Mouse (Mus musculus): ENCODE measurements around the gene Lman2. TPM values are rescaled to one million over a fixed set of nuclear protein-coding genes. Genes with fewer than 3 reads are reported as not detected.

Lman2 gene
- polyA plus RNA-seq, 1 experiment from 2014 or later, result 58.8 TPM

DNA sequence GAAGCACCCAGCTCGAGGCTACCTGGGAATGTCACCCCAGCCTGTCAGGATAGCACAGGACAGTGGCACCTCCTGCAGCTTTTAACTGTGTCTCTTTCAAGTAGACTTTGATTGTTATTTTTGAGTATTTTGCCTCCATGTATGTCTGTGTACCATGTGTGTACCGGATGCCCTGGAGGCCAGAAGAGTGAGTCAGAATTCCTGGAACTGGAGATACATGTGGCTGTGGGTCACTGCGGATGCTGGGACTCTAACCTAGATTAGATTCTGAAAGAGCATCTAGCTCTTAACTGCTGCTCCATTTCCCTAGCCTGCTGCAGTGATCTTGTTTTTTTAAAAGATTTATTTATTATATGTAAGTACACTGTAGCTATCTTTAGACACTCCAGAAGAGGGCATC, 30.3 kb downstream of the Lman2 start:
- WGBS (ENCODE audit: insufficient replicate concordance), result 60% methylated on average over 3 of the region's 3 CpGs
- no peak for ATAC-seq (ENCODE audit: insufficient read depth)
- Histone ChIP-seq H3K9me3 (replicated peaks) (no peaks in the 10 kb centered on the region), H3K9ac (no peak overlapping the region), H3K27ac (replicated peaks) (no peak overlapping the region), H3K4me2 (no peak overlapping the region), H3K27me3 (0 out of 2 replicates have a peak, but pooled peaks cover 20% of the 10 kb centered on the region), H3K36me3 (replicated peaks) (peaks cover 12% of the 10 kb centered on the region), H3K4me1 (replicated peaks) (peaks cover 45% of the 10 kb centered on the region), H3K4me3 (replicated peaks) (no peak overlapping the region)

DNA sequence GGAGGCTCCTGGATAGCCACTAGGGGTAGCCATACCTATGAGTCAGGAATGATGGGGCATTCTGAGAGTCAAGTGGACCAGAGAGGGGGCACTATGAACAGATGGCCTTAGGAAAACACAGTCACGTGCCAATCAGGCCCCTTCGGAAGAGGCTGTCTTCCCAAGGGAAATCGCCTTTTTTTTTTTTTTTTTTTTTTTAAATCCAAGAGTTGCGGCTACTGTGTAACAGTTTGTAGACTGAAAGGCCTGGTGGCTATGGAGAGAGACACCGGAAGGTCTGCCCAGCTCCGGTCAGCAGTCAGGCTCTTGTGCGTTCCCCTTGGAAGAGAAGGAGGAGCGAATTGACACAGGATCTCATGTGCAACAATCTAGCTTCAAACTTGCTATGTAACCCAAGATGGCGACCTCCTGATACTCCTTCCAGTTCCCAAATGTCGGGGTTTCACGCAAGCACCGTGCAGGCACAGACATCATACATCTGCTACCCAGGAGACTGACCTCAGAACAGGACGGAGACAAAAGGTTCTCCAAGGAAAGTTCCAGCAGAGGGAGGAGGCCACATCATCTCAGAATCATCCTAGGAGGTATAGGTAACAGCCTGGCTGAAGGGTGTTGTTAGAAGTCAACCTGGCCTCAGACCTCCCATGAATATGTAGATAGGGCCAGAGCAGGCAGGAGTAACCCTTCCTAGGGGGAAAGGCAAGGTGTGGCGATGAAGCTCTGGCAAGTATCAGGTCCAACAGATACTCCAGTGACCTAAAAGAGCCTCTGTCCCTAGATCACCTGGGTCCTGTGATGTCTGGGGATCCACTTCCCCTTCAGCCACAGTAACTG, 31.8 kb downstream of the Lman2 start:
- H3K27me3 ChIP-seq, result 0 out of 2 replicates have a peak, but pooled peaks cover 20% of the 10 kb centered on the region
- peak overlapping the region; percentile 87 for H3K9ac ChIP-seq
- peak overlapping the region; percentile 83 for H3K4me3 ChIP-seq (replicated peaks)
- peak overlapping the region; percentile 96 for H3K4me2 ChIP-seq
- peaks cover 28% of the 10 kb centered on the region for H3K36me3 ChIP-seq (replicated peaks)
- peaks cover 56% of the 10 kb centered on the region for H3K4me1 ChIP-seq (replicated peaks)
- ATAC-seq (ENCODE audit: insufficient read depth), result peak; percentile 24
- no peaks in the 10 kb centered on the region for H3K9me3 ChIP-seq (replicated peaks)
- 53% methylated on average over 14 of the region's 14 CpGs for WGBS (ENCODE audit: insufficient replicate concordance)
- peak overlapping the region; percentile 97 for H3K27ac ChIP-seq (replicated peaks)

DNA sequence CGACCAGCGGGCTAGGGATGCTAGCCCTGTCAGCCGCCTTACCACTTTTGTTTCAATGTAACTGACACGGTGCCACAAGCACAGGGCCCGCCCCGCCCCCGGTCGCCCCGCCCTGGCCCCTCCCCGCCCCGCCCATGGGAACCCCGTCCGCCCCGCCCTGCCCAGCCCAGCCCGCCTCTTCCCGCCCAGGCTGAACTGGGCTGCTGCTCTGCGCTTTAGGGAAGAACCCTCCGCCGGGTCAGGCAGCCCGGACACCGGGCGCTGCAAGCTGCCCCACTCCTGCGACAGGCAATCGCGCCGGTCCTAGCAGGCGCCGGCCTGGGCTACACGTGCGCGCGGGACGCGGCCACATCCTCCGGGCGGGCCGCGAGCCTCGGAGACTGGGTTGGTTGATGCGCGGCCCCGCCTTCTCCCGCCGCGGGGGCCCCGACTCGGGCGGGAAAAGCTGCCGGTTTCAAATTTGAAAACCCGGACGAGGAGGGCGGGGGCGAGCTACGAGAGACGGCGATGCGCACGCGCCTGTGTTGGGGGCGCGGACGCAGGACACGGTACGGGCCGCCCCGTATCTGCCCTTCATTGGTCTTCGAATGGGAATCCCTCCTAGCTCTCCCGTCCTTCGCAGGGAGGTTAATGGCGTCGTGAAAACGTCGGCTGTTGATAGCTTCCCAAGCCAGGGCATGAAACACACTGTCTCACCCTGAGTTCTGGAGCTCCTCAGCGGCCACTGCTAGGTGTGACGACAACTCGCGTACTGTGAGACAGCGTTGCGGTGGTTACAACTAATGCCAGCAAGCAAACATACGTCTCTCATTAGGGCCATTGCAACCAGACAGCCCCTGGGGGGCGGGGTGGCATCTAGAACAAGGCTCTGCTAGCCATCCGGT, 32.7 kb downstream of the Lman2 start, which contains the start of gene Mxd3:
Gene Mxd3 (minus strand): TSS at position 141 of the 884 bp plus-strand sequence.
- Histone ChIP-seq H3K4me1 (replicated peaks) (peaks cover 63% of the 10 kb centered on the region), H3K9me3 (replicated peaks) (no peaks in the 10 kb centered on the region), H3K4me2 (peak within 1 kb of the TSS; percentile 96), H3K27me3 (0 out of 2 replicates have a peak, but pooled peaks cover 13% of the 10 kb centered on the region), H3K4me3 (replicated peaks) (peak within 1 kb of the TSS; percentile 83), H3K27ac (replicated peaks) (peak within 1 kb of the TSS; percentile 97), H3K9ac (peak within 1 kb of the TSS; percentile 87), H3K36me3 (replicated peaks) (peaks cover 36% of the 10 kb centered on the region)
- under 1% methylated on average over 80 of the region's 82 CpGs for WGBS (ENCODE audit: insufficient replicate concordance)
- peak; percentile 89 for ATAC-seq (ENCODE audit: insufficient read depth)

DNA sequence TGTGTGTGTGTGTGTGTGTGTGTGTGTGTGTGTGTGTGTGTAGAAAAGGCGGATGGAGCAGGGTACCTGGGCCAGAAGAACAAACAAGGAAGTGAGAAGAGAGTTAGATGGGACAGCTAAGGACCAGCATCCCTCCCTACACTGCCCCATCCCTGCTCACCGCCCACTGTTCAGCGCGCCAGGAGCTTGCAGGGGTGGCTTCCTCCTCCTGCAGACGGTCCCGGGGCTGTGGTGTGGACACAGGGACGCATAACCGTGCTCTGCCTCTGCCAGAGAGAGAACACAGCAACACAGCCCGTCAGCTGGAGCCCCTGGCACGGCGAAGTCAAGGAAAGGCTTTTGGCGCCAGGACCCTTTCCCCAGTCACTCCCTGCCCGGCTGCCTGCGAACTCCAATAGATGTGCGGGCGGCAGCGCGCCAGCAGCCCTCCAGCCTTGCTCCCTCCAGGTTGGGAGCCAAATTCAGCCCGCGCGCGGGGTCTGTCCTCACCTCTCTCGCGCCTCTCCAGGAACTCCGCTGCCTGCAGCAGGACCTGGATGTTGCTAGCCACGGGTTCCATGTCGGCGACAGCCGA, 33.4 kb downstream of the Lman2 start:
- peak; percentile 33 for ATAC-seq (ENCODE audit: insufficient read depth)
- Histone ChIP-seq H3K4me3 (replicated peaks) (peak overlapping the region; percentile 83), H3K9ac (peak overlapping the region; percentile 87), H3K27ac (replicated peaks) (peak overlapping the region; percentile 97), H3K4me1 (replicated peaks) (peaks cover 67% of the 10 kb centered on the region), H3K4me2 (peak overlapping the region; percentile 96), H3K27me3 (0 out of 2 replicates have a peak, but pooled peaks cover 13% of the 10 kb centered on the region), H3K36me3 (replicated peaks) (peaks cover 42% of the 10 kb centered on the region), H3K9me3 (replicated peaks) (no peaks in the 10 kb centered on the region)
- 2% methylated on average over 29 of the region's 29 CpGs for WGBS (ENCODE audit: insufficient replicate concordance)

DNA sequence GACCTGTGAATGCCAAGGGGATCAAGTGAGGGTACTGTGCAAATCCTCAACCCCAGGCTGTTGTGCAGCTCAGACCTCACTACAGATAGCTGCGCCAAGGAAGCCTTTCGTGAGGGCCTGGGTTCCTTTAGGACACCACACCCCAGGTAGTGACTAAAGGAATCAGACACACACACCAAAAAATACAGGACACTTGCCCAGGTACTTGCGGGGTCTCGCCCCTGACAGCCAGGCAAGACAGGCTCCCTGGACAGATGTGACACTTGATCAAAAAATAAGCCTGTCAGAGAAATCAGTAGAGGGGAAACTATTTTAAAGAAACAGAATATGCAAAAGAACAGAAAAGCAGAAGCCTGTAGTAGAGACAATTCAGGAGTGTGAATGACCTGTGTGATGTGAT, 33.9 kb downstream of the Lman2 start:
- Histone ChIP-seq H3K27me3 (0 out of 2 replicates have a peak, but pooled peaks cover 13% of the 10 kb centered on the region), H3K9ac (peak overlapping the region; percentile 87), H3K4me2 (peak overlapping the region; percentile 96), H3K27ac (replicated peaks) (peak overlapping the region; percentile 97), H3K4me1 (replicated peaks) (peaks cover 73% of the 10 kb centered on the region), H3K9me3 (replicated peaks) (no peaks in the 10 kb centered on the region), H3K36me3 (replicated peaks) (peaks cover 48% of the 10 kb centered on the region), H3K4me3 (replicated peaks) (peak overlapping the region; percentile 83)
- 78% methylated on average over 4 of the region's 4 CpGs for WGBS (ENCODE audit: insufficient replicate concordance)
- no peak for ATAC-seq (ENCODE audit: insufficient read depth)

DNA sequence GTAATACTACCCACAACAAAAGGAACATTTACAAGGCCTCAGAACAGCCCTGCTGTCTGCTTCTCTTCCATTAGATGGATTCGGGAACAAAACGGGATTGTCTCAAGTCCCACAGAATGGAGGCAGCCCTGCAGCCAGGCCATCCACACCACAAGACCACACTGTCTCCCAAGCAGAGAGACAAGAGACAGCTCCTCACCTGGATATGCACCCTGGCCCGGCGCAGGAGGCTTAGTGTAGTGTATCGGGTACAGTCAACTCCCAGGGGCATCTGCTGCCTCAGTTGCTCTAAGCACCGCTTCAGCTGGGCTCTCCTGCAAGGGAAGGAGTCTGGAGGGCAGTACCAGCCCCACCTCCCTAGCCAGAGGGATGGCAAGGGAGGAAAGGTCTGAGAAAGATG, 34.4 kb downstream of the Lman2 start:
- H3K4me2 ChIP-seq, result peak overlapping the region; percentile 96
- 68% methylated on average over 6 of the region's 6 CpGs for WGBS (ENCODE audit: insufficient replicate concordance)
- no peaks in the 10 kb centered on the region for H3K9me3 ChIP-seq (replicated peaks)
- peaks cover 52% of the 10 kb centered on the region for H3K36me3 ChIP-seq (replicated peaks)
- ATAC-seq (ENCODE audit: insufficient read depth), result no peak
- peak overlapping the region; percentile 97 for H3K27ac ChIP-seq (replicated peaks)
- peaks cover 78% of the 10 kb centered on the region for H3K4me1 ChIP-seq (replicated peaks)
- H3K9ac ChIP-seq, result peak overlapping the region; percentile 87
- H3K27me3 ChIP-seq, result 0 out of 2 replicates have a peak, but pooled peaks cover 13% of the 10 kb centered on the region
- H3K4me3 ChIP-seq (replicated peaks), result peak overlapping the region; percentile 83

DNA sequence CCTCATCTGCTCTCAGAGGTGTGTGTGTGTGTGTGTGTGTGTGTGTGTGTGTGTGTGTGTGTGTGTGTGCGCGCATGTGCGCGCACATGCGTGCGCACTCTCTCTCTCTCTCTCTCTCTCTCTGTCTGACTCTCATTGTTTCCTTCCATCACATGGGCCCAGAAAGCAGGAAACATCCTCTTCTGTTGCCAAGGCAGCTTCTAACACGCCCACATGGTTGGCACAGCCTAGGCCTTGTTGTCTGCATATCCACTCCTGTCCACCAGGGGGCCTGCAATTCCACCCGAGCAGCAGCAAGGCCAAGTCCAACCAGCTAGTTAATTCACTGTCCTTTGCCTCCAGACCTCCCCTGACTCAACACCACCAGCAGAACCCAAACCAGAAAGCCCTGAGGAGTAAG, 35.0 kb downstream of the Lman2 start:
- H3K36me3 ChIP-seq (replicated peaks), result peaks cover 57% of the 10 kb centered on the region

DNA sequence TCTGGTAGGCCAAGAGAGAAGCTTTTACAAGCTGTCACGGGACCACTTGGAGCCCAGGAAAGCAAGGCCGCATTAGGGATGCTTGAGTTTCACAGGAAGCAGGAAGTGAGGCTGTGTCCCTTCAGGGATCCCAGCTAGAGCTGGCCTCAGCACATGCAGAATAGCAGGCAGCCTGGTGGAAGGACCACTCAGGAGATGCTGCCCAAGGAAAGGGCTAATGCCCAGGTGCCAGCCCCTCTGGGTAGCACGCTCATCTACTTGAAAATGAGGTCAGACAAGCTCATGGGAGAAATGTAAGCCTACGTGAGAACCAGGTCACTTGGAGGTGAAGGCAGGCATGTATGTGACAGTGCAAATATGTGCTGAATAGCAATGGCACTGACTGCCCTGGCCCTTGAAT, 35.4 kb downstream of the Lman2 start:
- Histone ChIP-seq H3K9me3 (replicated peaks) (no peaks in the 10 kb centered on the region), H3K9ac (peak overlapping the region; percentile 21; the same call in 1 of the 2 replicates), H3K36me3 (replicated peaks) (peaks cover 57% of the 10 kb centered on the region), H3K27me3 (0 out of 2 replicates have a peak, but pooled peaks cover 3% of the 10 kb centered on the region), H3K4me1 (replicated peaks) (peaks cover 88% of the 10 kb centered on the region), H3K27ac (replicated peaks) (no peak overlapping the region), H3K4me2 (peak overlapping the region; percentile 96), H3K4me3 (replicated peaks) (peak overlapping the region; percentile 83)
- WGBS (ENCODE audit: insufficient replicate concordance), result 53% methylated on average over 4 of the region's 4 CpGs
- no peak for ATAC-seq (ENCODE audit: insufficient read depth)

More for the DNA sequence above, 35.0 kb downstream of the Lman2 start:
- H3K27me3 ChIP-seq, result 0 out of 2 replicates have a peak, but pooled peaks cover 8% of the 10 kb centered on the region
- peaks cover 83% of the 10 kb centered on the region for H3K4me1 ChIP-seq (replicated peaks)
- 53% methylated on average over 8 of the region's 8 CpGs for WGBS (ENCODE audit: insufficient replicate concordance)
- H3K27ac ChIP-seq (replicated peaks), result 0 out of 2 replicates have a peak overlapping the region, but pooled peaks have one; percentile 97
- ATAC-seq (ENCODE audit: insufficient read depth), result no peak
- peak overlapping the region; percentile 87 for H3K9ac ChIP-seq
- H3K4me2 ChIP-seq, result peak overlapping the region; percentile 96
- H3K9me3 ChIP-seq (replicated peaks), result no peaks in the 10 kb centered on the region
- peak overlapping the region; percentile 83 for H3K4me3 ChIP-seq (replicated peaks)

DNA sequence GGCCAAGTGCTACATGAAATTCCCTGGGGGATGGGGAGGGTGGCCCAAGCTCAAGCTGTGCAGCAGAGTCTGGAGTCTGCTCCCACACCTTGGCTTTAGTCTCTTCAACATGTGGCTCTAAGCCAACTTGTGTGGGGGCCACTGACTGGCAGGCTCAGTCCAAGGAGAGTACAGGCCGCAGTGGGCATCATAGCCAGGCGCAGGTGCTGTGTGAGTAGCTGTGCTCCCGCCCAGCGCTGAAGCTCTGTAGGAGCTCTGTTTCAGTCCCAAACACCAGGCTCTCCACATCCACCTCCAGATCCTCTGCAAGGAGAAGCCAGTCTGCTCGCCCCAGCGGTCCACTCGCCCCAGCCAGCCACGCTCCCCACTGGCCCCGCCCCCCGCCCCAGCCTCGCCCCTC, 37.0 kb downstream of the Lman2 start:
- ATAC-seq (ENCODE audit: insufficient read depth), result no peak
- Histone ChIP-seq H3K27ac (replicated peaks) (no peak overlapping the region), H3K9ac (no peak overlapping the region), H3K36me3 (replicated peaks) (peaks cover 59% of the 10 kb centered on the region), H3K9me3 (replicated peaks) (no peaks in the 10 kb centered on the region), H3K27me3 (no peaks in the 10 kb centered on the region), H3K4me2 (0 out of 2 replicates have a peak overlapping the region, but pooled peaks have one; percentile 25), H3K4me3 (replicated peaks) (0 out of 2 replicates have a peak overlapping the region, but pooled peaks have one; percentile 1), H3K4me1 (replicated peaks) (peaks cover 89% of the 10 kb centered on the region)
- 83% methylated on average over 11 of the region's 11 CpGs for WGBS (ENCODE audit: insufficient replicate concordance)

DNA sequence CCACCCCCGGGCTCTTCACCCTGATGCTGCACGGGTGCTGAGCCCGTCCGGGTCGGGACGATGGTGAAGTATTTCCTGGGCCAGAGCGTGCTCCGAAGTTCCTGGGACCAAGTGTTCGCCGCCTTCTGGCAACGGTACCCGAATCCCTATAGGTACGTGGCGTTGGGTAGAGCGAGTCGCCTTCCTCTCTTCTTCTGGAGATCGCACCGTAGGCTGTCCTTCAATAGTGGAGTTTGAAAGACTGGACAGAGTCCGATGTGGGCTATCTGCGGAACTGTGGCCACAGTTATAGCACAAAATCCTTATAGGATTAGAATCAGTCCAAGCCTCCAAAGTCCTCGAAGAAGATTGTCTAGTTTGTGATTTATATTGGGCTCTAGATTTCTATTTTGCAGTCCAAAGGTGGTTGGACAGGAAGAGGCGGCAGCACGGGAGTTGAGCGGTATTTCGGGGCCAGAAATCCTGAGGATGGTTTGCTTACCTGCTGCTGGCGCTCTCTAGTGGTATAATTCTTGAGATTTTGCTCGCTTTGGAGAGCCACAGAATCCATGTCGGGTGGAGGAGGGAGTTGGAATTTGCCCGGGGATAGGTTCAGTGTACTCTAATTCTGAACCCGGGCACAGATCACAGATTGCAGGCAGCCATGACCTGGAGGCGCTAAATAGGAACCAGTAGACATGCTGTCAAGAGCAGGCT, 40.3 kb downstream of the Lman2 start:
- peak; percentile 26 for ATAC-seq (ENCODE audit: insufficient read depth)
- Histone ChIP-seq H3K36me3 (replicated peaks) (peaks cover 72% of the 10 kb centered on the region), H3K4me1 (replicated peaks) (peaks cover 77% of the 10 kb centered on the region), H3K9ac (peak overlapping the region; percentile 99), H3K4me3 (replicated peaks) (peak overlapping the region; percentile 91), H3K4me2 (peak overlapping the region; percentile 99), H3K9me3 (replicated peaks) (no peaks in the 10 kb centered on the region), H3K27ac (replicated peaks) (peak overlapping the region; percentile 84), H3K27me3 (no peaks in the 10 kb centered on the region)
- WGBS (ENCODE audit: insufficient replicate concordance), result under 1% methylated on average over 31 of the region's 31 CpGs
